Mouse (Mus musculus) limb, embryonic 13.5 days (tissue): ENCODE results near the gene Tbl1x. TPM values are rescaled to one million over a fixed set of nuclear protein-coding genes. Genes with fewer than 3 reads are reported as not detected.

Experiments used
- ATAC-seq: fragments of 200-750 bp; cut with Nextera tagmentation; 2 replicates; pipeline ENCODE4 v1.8.0; 2017; ENCODE audit warnings: low read depth, moderate number of reproducible peaks, moderate TSS enrichment; ENCODE audit not compliant: low FRiP score
- H3K27ac ChIP-seq: fragments of 300-500 bp; sonication (generic); 2 replicates; pipeline ENCODE4 v1.5.1; 2015; ENCODE audit warnings: inconsistent platforms, mild to moderate bottlenecking, moderate library complexity
- H3K27me3 ChIP-seq: fragments of 300-500 bp; sonication (generic); 2 replicates; pipeline ENCODE4 v1.6.1; 2015; ENCODE audit warnings: mild to moderate bottlenecking, inconsistent platforms
- H3K36me3 ChIP-seq: fragments of 300-500 bp; sonication (generic); 2 replicates; pipeline ENCODE4 v1.6.1; 2015; ENCODE audit warnings: inconsistent platforms, mild to moderate bottlenecking, moderate library complexity
- H3K4me1 ChIP-seq: fragments of 300-500 bp; sonication (generic); 2 replicates; pipeline ENCODE4 v1.6.1; 2015; ENCODE audit warnings: inconsistent platforms
- H3K4me2 ChIP-seq: fragments of 300-500 bp; sonication (generic); replicated peaks from 2 replicates; pipeline ENCODE4 v1.6.1; 2015; ENCODE audit warnings: inconsistent platforms, mild to moderate bottlenecking, moderate library complexity
- H3K4me3 ChIP-seq: fragments of 300-500 bp; sonication (generic); 2 replicates; pipeline ENCODE4 v1.5.1; 2015; ENCODE audit warnings: moderate library complexity, mild to moderate bottlenecking, inconsistent platforms
- H3K9ac ChIP-seq: fragments of 300-500 bp; sonication (generic); 2 replicates; pipeline ENCODE4 v1.6.1; 2015; ENCODE audit warnings: mild to moderate bottlenecking, inconsistent platforms
- H3K9me3 ChIP-seq: fragments of 300-500 bp; sonication (generic); 2 replicates; pipeline ENCODE4 v1.6.1; 2016; ENCODE audit warnings: inconsistent platforms
- WGBS: fragments of 180-500 bp; shearing (Covaris S2); methylation state at CpG from one replicate; pipeline ENCODE4 v1.1.7; 2015; 5-methylcytosine and 5-hydroxymethylcytosine counted together
- polyA plus RNA-seq: library from polyadenylated mRNA; unstranded; fragments of >200 nt; fragmentation: Nextera tagmentation; extraction: Ambion mirVana; gene quantifications from 2 replicates; pipeline ENCODE4 v1.2.1, GENCODE M21; 2015

Gene Tbl1x
- polyA plus RNA-seq, 1 experiment from 2014 or later = 84.0 TPM

DNA sequence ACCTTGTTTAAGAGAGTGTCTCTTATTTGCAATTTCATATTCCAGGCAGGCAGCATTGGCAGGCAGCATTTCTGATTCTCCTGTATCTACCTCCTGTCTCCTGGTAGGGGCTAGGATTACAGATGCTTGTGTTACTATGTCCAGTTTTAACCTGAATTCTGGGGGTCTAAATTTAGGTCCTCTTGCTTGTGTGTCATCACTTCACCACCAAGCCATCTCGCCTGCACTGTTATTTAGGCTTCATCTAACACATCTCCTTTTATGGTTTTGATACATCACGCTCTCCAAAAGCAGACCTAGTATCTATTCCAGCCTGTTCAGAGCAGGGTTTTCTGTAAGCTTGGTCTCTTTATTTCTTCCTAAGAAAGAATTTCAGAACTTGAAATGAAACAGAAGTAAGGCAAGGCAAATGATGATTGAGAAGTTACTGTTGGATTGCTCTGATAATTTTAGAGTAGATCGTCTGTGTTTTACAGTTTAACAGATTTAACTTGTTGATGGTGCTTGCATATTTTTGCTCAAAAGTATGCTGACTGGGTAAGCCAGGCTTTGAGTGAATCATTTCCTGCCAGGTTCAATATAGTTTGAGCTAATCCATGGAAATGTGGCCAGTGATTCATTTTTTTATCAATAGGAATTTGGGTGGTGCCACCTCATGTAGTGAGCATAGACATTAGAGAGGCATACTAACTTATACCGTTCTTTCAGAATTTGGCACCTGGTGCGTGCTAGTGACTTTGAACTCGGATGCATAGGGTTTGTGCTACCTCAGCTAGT lies 106.7 kb downstream of the Tbl1x start:
- Histone ChIP-seq H3K4me3 (no peak overlapping the region), H3K27me3 (no peaks in the 10 kb centered on the region), H3K9me3 (no peaks in the 10 kb centered on the region), H3K9ac (no peak overlapping the region), H3K4me2 (no peak overlapping the region), H3K36me3 (no peaks in the 10 kb centered on the region), H3K4me1 (peaks cover 6% of the 10 kb centered on the region; the same call in 1 of the 2 replicates), H3K27ac (no peak overlapping the region)
- no peak for ATAC-seq
- WGBS = 83% methylated on average over 6 of the region's 6 CpGs

DNA sequence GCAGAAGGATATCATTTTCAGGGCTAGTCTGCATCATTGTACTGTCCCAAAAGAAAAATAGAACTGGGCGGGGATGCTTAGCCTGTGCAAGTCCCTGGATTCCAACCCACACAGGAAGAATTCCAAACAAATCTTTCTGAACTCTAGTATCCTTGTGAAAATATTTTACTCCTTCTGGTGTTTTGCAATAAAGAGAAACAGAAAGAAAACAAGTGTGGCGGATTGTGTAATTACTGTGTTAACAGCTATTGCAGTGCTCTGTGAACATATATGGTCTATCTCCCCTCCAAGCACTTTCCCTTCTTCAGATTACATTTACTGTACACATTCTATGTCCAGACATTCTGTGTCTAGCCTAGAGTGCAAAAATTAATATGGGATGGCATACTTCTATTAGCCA lies 119.6 kb downstream of the Tbl1x start:
- 88% methylated on average over 2 of the region's 2 CpGs for WGBS
- ATAC-seq = no peak
- H3K36me3 ChIP-seq = no peaks in the 10 kb centered on the region
- no peaks in the 10 kb centered on the region for H3K9me3 ChIP-seq
- H3K4me3 ChIP-seq = no peak overlapping the region
- H3K27me3 ChIP-seq = no peaks in the 10 kb centered on the region
- H3K9ac ChIP-seq = no peak overlapping the region
- H3K4me1 ChIP-seq = no peaks in the 10 kb centered on the region
- no peak overlapping the region for H3K4me2 ChIP-seq
- H3K27ac ChIP-seq = no peak overlapping the region

DNA sequence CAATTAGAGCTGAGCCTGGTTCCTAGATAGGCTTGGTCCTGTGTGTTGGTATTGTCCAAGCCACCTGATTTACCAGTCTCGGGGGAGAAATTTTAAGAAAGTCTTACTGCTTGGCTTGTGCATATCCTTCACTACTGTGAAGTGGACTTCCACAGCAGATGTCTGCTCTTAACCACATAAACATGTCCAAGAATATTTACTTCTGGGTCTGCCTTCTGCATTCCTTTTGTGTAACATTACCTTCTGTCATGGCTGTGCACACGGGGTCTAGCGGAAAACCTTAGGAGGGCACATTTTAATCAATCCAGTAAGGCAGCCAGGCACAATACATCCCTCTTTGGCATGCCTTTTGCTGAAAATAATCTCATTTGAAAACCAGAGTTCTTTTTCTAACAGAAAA lies 125.7 kb downstream of the Tbl1x start:
- Histone ChIP-seq H3K4me2 (no peak overlapping the region), H3K27ac (no peak overlapping the region), H3K9me3 (no peaks in the 10 kb centered on the region), H3K4me1 (no peaks in the 10 kb centered on the region), H3K27me3 (no peaks in the 10 kb centered on the region), H3K4me3 (no peak overlapping the region), H3K36me3 (no peaks in the 10 kb centered on the region), H3K9ac (no peak overlapping the region)
- no peak for ATAC-seq
- WGBS = 44% methylated on average over 3 of the region's 3 CpGs

DNA sequence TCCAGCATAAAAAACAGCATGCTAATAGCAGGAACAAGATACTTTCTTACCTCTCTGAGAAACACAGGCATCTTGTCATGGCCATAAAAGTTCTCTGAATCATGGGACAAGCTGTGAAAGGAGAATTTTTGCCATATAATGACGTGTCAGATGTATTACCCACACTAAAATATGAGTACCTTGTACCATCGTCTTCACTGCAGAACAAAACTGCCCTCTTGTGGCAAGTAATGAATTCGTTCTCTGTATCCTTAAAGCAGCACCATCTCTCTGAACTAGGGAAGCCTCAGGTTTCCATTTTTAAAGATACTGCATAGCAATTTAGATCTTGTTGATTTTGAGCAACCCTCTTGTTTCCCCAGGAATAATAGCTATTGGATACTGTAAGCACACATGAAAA lies 127.3 kb downstream of the Tbl1x start:
- no peak overlapping the region for H3K27ac ChIP-seq
- H3K9me3 ChIP-seq = no peaks in the 10 kb centered on the region
- WGBS = 11% methylated on average over 3 of the region's 3 CpGs
- H3K4me2 ChIP-seq = no peak overlapping the region
- peak; percentile 59; the same call in 1 of the 2 replicates for ATAC-seq
- H3K27me3 ChIP-seq = no peaks in the 10 kb centered on the region
- H3K4me1 ChIP-seq = no peaks in the 10 kb centered on the region
- H3K9ac ChIP-seq = no peak overlapping the region
- H3K4me3 ChIP-seq = no peak overlapping the region
- H3K36me3 ChIP-seq = no peaks in the 10 kb centered on the region; the same call in 1 of the 2 replicates

DNA sequence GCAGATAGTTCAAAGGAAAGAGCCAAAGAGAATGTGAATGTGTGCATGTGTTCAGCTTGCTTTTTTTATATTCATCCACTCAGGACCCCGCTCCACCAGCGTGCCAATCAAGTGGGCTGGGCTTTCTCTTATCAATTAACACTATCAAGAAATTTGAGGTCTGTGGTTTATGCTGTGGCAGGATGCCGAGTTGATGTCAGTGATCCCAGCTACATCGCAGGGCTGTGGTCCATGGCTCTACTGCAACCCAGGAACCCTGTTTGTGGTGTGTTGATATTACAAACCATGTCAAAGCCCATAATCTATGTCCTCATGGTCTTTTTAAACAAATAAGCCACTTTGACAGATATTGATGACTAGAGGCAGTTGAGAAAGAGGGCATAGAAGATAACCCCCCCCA lies 129.5 kb downstream of the Tbl1x start:
- H3K4me3 ChIP-seq = no peak overlapping the region
- WGBS = 88% methylated on average over 4 of the region's 4 CpGs
- no peak for ATAC-seq
- H3K9me3 ChIP-seq = no peaks in the 10 kb centered on the region
- H3K36me3 ChIP-seq = peaks cover 9% of the 10 kb centered on the region
- H3K27ac ChIP-seq = no peak overlapping the region
- H3K9ac ChIP-seq = no peak overlapping the region
- no peaks in the 10 kb centered on the region for H3K27me3 ChIP-seq
- H3K4me2 ChIP-seq = no peak overlapping the region
- no peaks in the 10 kb centered on the region for H3K4me1 ChIP-seq

DNA sequence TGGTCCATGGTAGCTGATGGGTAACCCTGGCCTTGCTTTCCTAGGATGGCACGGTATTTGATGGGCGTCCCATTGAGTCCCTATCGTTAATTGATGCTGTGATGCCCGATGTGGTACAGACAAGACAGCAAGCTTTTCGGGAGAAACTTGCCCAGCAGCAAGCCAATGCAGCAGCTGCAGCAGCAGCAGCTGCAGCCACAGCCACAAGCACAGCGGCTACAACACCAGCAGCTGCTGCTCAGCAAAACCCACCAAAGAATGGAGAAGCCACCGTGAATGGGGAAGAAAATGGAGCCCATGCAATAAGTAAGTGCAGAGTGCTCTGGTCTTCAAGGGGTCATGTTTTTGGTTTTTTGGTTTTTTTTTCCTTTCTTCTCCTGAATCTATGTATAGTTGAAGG lies 135.4 kb downstream of the Tbl1x start:
- H3K27ac ChIP-seq = no peak overlapping the region
- H3K4me3 ChIP-seq = no peak overlapping the region
- no peaks in the 10 kb centered on the region for H3K27me3 ChIP-seq
- H3K4me1 ChIP-seq = no peaks in the 10 kb centered on the region
- ATAC-seq = no peak
- no peak overlapping the region for H3K9ac ChIP-seq
- peaks cover 40% of the 10 kb centered on the region for H3K36me3 ChIP-seq
- H3K9me3 ChIP-seq = no peaks in the 10 kb centered on the region
- WGBS = 89% methylated on average over 7 of the region's 7 CpGs
- no peak overlapping the region for H3K4me2 ChIP-seq

DNA sequence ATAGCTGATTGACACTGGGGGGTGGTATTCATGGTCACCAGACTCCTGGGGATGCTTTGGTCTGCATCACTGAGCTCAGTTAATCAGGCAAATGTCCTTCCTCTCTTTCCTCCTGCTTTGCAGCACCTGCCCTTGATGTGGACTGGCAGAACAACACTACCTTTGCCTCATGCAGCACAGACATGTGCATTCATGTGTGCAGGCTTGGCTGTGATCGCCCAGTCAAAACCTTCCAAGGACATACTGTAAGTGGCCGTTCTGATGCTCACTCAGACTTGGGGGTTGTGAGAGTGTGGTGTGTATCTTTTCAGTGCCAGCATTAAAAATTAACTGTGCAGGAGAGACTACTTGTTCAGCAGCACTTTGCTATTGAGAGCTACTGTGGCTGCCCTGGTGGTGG lies 139.4 kb downstream of the Tbl1x start:
- ATAC-seq = no peak
- H3K27ac ChIP-seq = no peak overlapping the region
- H3K4me3 ChIP-seq = no peak overlapping the region
- H3K4me2 ChIP-seq = no peak overlapping the region
- peaks cover 45% of the 10 kb centered on the region for H3K36me3 ChIP-seq
- H3K9me3 ChIP-seq = no peaks in the 10 kb centered on the region
- H3K4me1 ChIP-seq = no peaks in the 10 kb centered on the region
- 97% methylated on average over 2 of the region's 2 CpGs for WGBS
- no peak overlapping the region for H3K9ac ChIP-seq
- H3K27me3 ChIP-seq = no peaks in the 10 kb centered on the region

DNA sequence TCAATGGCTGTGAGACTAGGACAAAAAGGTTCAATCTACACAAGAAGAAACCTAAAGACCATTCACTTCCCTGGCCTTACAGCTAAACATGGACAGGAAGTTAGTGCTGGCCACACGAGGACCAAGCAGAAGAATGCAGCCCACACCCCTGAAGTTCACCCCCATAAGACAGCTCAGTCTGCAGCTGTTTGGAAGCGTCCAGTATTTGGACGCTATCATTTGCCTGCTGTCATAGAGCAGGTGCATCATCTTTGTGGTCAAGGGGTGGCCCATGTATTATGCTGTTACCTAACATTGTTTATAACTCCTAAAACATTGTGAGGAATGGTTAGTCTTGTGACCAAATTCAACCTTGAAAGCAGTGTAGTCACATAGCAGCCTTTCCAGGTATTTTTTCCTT lies 151.2 kb downstream of the Tbl1x start:
- H3K4me2 ChIP-seq = no peak overlapping the region
- H3K27ac ChIP-seq = no peak overlapping the region
- no peaks in the 10 kb centered on the region for H3K4me1 ChIP-seq
- peaks cover 36% of the 10 kb centered on the region for H3K36me3 ChIP-seq
- ATAC-seq = no peak
- H3K4me3 ChIP-seq = no peak overlapping the region
- 76% methylated on average over 3 of the region's 3 CpGs for WGBS
- H3K27me3 ChIP-seq = no peaks in the 10 kb centered on the region
- H3K9me3 ChIP-seq = no peaks in the 10 kb centered on the region
- H3K9ac ChIP-seq = no peak overlapping the region

DNA sequence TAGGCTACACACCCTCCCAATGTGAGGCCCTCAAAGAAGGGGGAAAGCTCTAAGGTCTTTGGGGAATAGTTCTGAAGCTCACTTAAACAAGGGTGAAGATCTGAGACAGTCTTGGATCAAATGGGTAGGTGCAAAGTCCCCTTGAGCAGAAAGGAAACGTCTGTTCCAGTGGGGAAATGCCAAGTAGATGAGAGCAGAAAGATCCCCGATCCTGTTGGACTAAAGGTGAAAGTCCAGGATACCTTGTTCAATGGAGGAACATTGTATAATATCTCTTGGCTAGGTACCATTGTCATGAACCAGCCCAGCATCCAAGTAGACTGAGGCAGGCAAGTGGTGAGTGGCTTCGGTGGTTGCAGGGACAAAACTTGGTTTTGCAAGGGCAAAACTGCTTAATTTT lies 152.5 kb downstream of the Tbl1x start:
- no peak for ATAC-seq
- 78% methylated on average over 3 of the region's 3 CpGs for WGBS
- H3K36me3 ChIP-seq = peaks cover 36% of the 10 kb centered on the region

DNA sequence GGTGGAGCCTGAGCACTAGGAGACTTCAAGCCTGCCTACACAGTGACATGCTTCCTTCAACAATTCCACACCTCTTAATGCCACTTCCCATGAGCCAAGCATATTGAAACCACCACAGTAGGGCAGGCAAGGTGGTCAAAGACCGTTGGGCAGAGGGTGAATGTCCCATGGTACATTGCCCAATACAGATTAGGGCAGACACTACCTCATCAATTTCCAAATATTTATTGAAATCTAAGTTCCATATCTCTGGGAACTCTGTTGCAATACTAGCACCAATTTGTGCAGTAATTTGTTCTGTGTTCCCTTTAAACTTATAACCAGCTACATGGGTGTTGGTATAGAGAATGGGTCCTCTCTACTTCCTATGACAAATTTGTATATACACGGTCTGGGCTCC lies 154.2 kb downstream of the Tbl1x start:
- no peak overlapping the region for H3K9ac ChIP-seq
- WGBS = 79% methylated on average over 2 of the region's 2 CpGs
- H3K4me2 ChIP-seq = no peak overlapping the region
- H3K4me1 ChIP-seq = no peaks in the 10 kb centered on the region
- peaks cover 27% of the 10 kb centered on the region for H3K36me3 ChIP-seq
- no peak for ATAC-seq
- H3K27ac ChIP-seq = no peak overlapping the region
- H3K4me3 ChIP-seq = no peak overlapping the region
- no peaks in the 10 kb centered on the region for H3K9me3 ChIP-seq
- H3K27me3 ChIP-seq = no peaks in the 10 kb centered on the region

More for the DNA sequence above, 152.5 kb downstream of the Tbl1x start:
- Histone ChIP-seq H3K4me1 (no peaks in the 10 kb centered on the region), H3K4me3 (no peak overlapping the region), H3K27ac (no peak overlapping the region), H3K27me3 (no peaks in the 10 kb centered on the region), H3K9ac (no peak overlapping the region), H3K9me3 (no peaks in the 10 kb centered on the region), H3K4me2 (no peak overlapping the region)

DNA sequence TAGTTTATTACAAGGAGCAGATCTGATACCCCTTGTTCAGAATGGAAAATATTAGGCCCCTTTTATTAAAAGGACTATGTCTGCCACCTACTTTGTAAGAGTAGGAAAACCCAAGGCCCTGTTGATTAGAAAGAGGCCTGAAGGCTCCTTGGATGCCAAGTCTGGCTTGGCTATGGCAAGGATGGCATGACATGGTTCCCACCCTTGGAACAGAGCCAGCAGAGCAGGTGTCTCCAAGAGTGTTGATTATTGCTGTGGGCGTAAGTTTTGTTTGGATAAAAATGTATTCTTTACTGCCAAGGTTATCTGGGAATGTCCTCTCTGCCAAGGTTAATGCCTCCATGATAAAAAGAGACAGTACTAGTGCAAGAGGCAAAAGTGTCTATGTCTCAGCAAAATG lies 156.1 kb downstream of the Tbl1x start:
- H3K4me2 ChIP-seq = no peak overlapping the region
- H3K4me1 ChIP-seq = no peaks in the 10 kb centered on the region
- H3K9me3 ChIP-seq = no peaks in the 10 kb centered on the region
- WGBS = 83% methylated on average over 1 of the region's 1 CpGs
- ATAC-seq = no peak
- H3K27me3 ChIP-seq = no peaks in the 10 kb centered on the region
- H3K9ac ChIP-seq = no peak overlapping the region
- H3K36me3 ChIP-seq = peaks cover 12% of the 10 kb centered on the region
- H3K27ac ChIP-seq = no peak overlapping the region
- H3K4me3 ChIP-seq = no peak overlapping the region

DNA sequence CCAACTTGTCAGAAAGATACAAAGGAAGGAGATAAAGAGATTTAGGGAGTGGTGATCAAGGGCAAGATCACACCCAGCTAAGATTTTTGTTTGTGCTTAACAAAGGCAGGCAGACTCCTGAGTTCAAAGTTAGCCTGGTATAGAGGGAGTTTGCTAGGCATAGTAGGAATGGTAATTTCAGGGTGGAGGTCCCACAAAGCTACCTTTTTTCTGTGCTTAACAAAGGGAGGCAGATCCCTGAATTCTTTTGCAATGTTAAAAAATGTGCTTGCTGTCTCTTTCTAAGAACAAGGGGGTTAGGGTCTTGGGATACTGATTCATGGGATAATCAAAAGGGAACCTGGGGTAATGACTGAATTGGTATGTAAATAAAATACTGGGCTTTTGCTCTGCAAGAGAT lies 156.6 kb downstream of the Tbl1x start:
- Histone ChIP-seq H3K9ac (no peak overlapping the region), H3K4me1 (no peaks in the 10 kb centered on the region), H3K4me2 (no peak overlapping the region), H3K27ac (no peak overlapping the region), H3K4me3 (no peak overlapping the region), H3K27me3 (no peaks in the 10 kb centered on the region), H3K36me3 (peaks cover 6% of the 10 kb centered on the region), H3K9me3 (no peaks in the 10 kb centered on the region)
- no peak for ATAC-seq
